Mouse (Mus musculus): ENCODE measurements around the gene Nr2f6. TPM values are rescaled to one million over a fixed set of nuclear protein-coding genes. Genes with fewer than 3 reads are reported as not detected.

Nr2f6 gene
- 74.7 and 110 TPM in 2 replicates for polyA plus RNA-seq (2016; fragmentation: Nextera tagmentation; extraction: Ambion mirVana)

- Histone ChIP-seq H3K4me3 (peak within 1 kb of the TSS; percentile 99), H3K27me3 (ENCODE audit: low read depth, poor library complexity, severe bottlenecking) (peaks cover 15% of the 10 kb centered on the region), H3K4me1 (peaks cover 87% of the 10 kb centered on the region), H3K36me3 (peaks cover 28% of the 10 kb centered on the region), H3K27ac (replicated peaks) (peak within 1 kb of the TSS; percentile 99), H3K9me3 (replicated peaks) (no peaks in the 10 kb centered on the region)
- DNase-seq (ENCODE audit: low spot score) = peak; percentile 82
- under 1% methylated on average over 88 of the region's 89 CpGs for WGBS
Observed at GRCm38 (mm10) chr8:71381421-71381970, at the start of gene Nr2f6. Nr2f6 (minus strand) TSS chr8:71381960.

GRCm38 (mm10) chr8:71422121-71422520 is 40.4 kb upstream of the Nr2f6 start:
- DNase-seq (ENCODE audit: low spot score) = no peak
- H3K27me3 ChIP-seq (ENCODE audit: low read depth, poor library complexity, severe bottlenecking) = no peaks in the 10 kb centered on the region
- no peak overlapping the region for H3K4me3 ChIP-seq
- H3K27ac ChIP-seq (replicated peaks) = no peak overlapping the region
- H3K4me1 ChIP-seq = no peaks in the 10 kb centered on the region
- 0 out of 2 replicates have a peak, but pooled peaks cover 2% of the 10 kb centered on the region for H3K36me3 ChIP-seq
- peaks cover 15% of the 10 kb centered on the region for H3K9me3 ChIP-seq (replicated peaks)

- Histone ChIP-seq H3K27me3 (ENCODE audit: low read depth, poor library complexity, severe bottlenecking) (no peaks in the 10 kb centered on the region), H3K4me3 (no peak overlapping the region), H3K36me3 (peaks cover 34% of the 10 kb centered on the region), H3K9me3 (replicated peaks) (no peaks in the 10 kb centered on the region), H3K27ac (replicated peaks) (0 out of 2 replicates have a peak overlapping the region, but pooled peaks have one; percentile 57), H3K4me1 (peaks cover 21% of the 10 kb centered on the region)
- WGBS = 43% methylated on average over 11 of the region's 11 CpGs
- DNase-seq (ENCODE audit: low spot score) = peak; percentile 33
Observed at GRCm38 (mm10) chr8:71411535-71412273, 29.9 kb upstream of the Nr2f6 start.

GRCm38 (mm10) chr8:71408231-71408630 is 26.5 kb upstream of the Nr2f6 start:
- Histone ChIP-seq H3K27me3 (ENCODE audit: low read depth, poor library complexity, severe bottlenecking) (no peaks in the 10 kb centered on the region), H3K27ac (replicated peaks) (no peak overlapping the region), H3K36me3 (peaks cover 43% of the 10 kb centered on the region), H3K9me3 (replicated peaks) (no peaks in the 10 kb centered on the region), H3K4me3 (no peak overlapping the region), H3K4me1 (peaks cover 42% of the 10 kb centered on the region)
- DNase-seq (ENCODE audit: low spot score) = no peak
- 91% methylated on average over 4 of the region's 4 CpGs for WGBS

GRCm38 (mm10) chr8:71407441-71407840 is 25.7 kb upstream of the Nr2f6 start:
- Histone ChIP-seq H3K4me3 (peak overlapping the region; percentile 93), H3K36me3 (peaks cover 43% of the 10 kb centered on the region)
- DNase-seq (ENCODE audit: low spot score) = no peak

GRCm38 (mm10) chr8:71406099-71407015 is 24.6 kb upstream of the Nr2f6 start:
- Histone ChIP-seq H3K36me3 (peaks cover 45% of the 10 kb centered on the region), H3K4me1 (peaks cover 35% of the 10 kb centered on the region), H3K9me3 (replicated peaks) (no peaks in the 10 kb centered on the region), H3K4me3 (peak overlapping the region; percentile 93), H3K27ac (replicated peaks) (peak overlapping the region; percentile 92), H3K27me3 (ENCODE audit: low read depth, poor library complexity, severe bottlenecking) (no peaks in the 10 kb centered on the region)
- DNase-seq (ENCODE audit: low spot score) = peak; percentile 85
- WGBS = under 1% methylated on average over 55 of the region's 55 CpGs

More at GRCm38 (mm10) chr8:71407441-71407840, 25.7 kb upstream of the Nr2f6 start:
- no peaks in the 10 kb centered on the region for H3K27me3 ChIP-seq (ENCODE audit: low read depth, poor library complexity, severe bottlenecking)
- no peaks in the 10 kb centered on the region for H3K9me3 ChIP-seq (replicated peaks)
- no peak overlapping the region for H3K27ac ChIP-seq (replicated peaks)
- peaks cover 42% of the 10 kb centered on the region for H3K4me1 ChIP-seq
- WGBS = 93% methylated on average over 14 of the region's 14 CpGs

GRCm38 (mm10) chr8:71405401-71406098 is 23.8 kb upstream of the Nr2f6 start, which contains the start of gene Ankle1:
Ankle1 (plus strand) TSS chr8:71406010.
- DNase-seq (ENCODE audit: low spot score) = peak; percentile 97
- Histone ChIP-seq H3K9me3 (replicated peaks) (no peaks in the 10 kb centered on the region), H3K4me1 (peaks cover 33% of the 10 kb centered on the region), H3K27me3 (ENCODE audit: low read depth, poor library complexity, severe bottlenecking) (no peaks in the 10 kb centered on the region), H3K4me3 (peak within 1 kb of the TSS; percentile 93), H3K27ac (replicated peaks) (peak within 1 kb of the TSS; percentile 92), H3K36me3 (peaks cover 52% of the 10 kb centered on the region)
- WGBS = 18% methylated on average over 33 of the region's 33 CpGs

- peaks cover 52% of the 10 kb centered on the region for H3K36me3 ChIP-seq
- H3K4me3 ChIP-seq = peak overlapping the region; percentile 93
- H3K27ac ChIP-seq (replicated peaks) = no peak overlapping the region; the same call in 1 of the 2 replicates
- peaks cover 33% of the 10 kb centered on the region for H3K4me1 ChIP-seq
- no peaks in the 10 kb centered on the region for H3K27me3 ChIP-seq (ENCODE audit: low read depth, poor library complexity, severe bottlenecking)
- no peaks in the 10 kb centered on the region for H3K9me3 ChIP-seq (replicated peaks)
- 94% methylated on average over 9 of the region's 9 CpGs for WGBS
- peak; percentile 13 for DNase-seq (ENCODE audit: low spot score)
Observed at GRCm38 (mm10) chr8:71404951-71405351, 23.2 kb upstream of the Nr2f6 start.

GRCm38 (mm10) chr8:71404011-71404410 is 22.3 kb upstream of the Nr2f6 start:
- peaks cover 33% of the 10 kb centered on the region for H3K4me1 ChIP-seq
- H3K36me3 ChIP-seq = peaks cover 51% of the 10 kb centered on the region
- H3K27me3 ChIP-seq (ENCODE audit: low read depth, poor library complexity, severe bottlenecking) = no peaks in the 10 kb centered on the region
- no peak overlapping the region for H3K27ac ChIP-seq (replicated peaks)
- WGBS = 96% methylated on average over 8 of the region's 8 CpGs
- no peak for DNase-seq (ENCODE audit: low spot score)
- H3K4me3 ChIP-seq = 0 out of 2 replicates have a peak overlapping the region, but pooled peaks have one; percentile 1
- H3K9me3 ChIP-seq (replicated peaks) = no peaks in the 10 kb centered on the region

GRCm38 (mm10) chr8:71403107-71403885 is 21.5 kb upstream of the Nr2f6 start:
- Histone ChIP-seq H3K9me3 (replicated peaks) (no peaks in the 10 kb centered on the region), H3K27ac (replicated peaks) (no peak overlapping the region), H3K27me3 (ENCODE audit: low read depth, poor library complexity, severe bottlenecking) (no peaks in the 10 kb centered on the region), H3K4me3 (no peak overlapping the region), H3K36me3 (peaks cover 51% of the 10 kb centered on the region), H3K4me1 (peaks cover 33% of the 10 kb centered on the region)
- no peak for DNase-seq (ENCODE audit: low spot score)
- 88% methylated on average over 6 of the region's 6 CpGs for WGBS

- H3K4me3 ChIP-seq = no peak overlapping the region
- H3K36me3 ChIP-seq = peaks cover 45% of the 10 kb centered on the region
- H3K9me3 ChIP-seq (replicated peaks) = no peaks in the 10 kb centered on the region
- H3K27ac ChIP-seq (replicated peaks) = no peak overlapping the region
- 85% methylated on average over 9 of the region's 9 CpGs for WGBS
- no peaks in the 10 kb centered on the region for H3K27me3 ChIP-seq (ENCODE audit: low read depth, poor library complexity, severe bottlenecking)
- DNase-seq (ENCODE audit: low spot score) = no peak
- peaks cover 33% of the 10 kb centered on the region for H3K4me1 ChIP-seq
Observed at GRCm38 (mm10) chr8:71402446-71402964, 20.7 kb upstream of the Nr2f6 start.

All from midbrain, embryonic 10.5 days (tissue).